Comparison of ENCODE assay signal across 10 mouse cellular contexts in the genomic region with DNA sequence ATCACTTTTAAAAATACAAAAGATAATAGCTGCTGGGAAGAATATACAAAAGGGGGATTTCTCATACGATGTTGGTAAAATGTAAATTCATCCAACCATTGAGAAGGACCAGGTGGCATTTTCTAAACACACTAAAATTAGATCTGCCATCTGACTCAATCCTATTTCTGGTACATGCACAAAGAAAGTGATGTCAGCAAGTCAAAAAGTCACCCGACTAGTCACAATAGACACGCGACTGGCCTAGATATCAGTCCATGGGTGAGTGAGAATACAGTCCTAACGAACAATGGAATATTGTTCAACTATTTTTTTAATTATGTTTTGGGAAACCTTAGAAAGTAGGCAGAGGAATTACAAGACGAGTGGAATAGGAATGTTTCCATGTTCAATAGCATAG.
"Had no signal": no experiment of that assay in that cellular context is flagged by ENCODE, and none has a peak within 500 bp of the region (broad histone marks: within the 10 kb centered on the region; RNA-seq: fewer than 3 reads in every experiment).

No protein-coding gene starts in this region.

- H3K9ac ChIP-seq: liver, embryonic 15.5 days; midbrain, embryonic 13.5 days had no signal

- H3K9me3 ChIP-seq: limb, embryonic 10.5 days; liver, embryonic 15.5 days; midbrain, embryonic 13.5 days had no signal

- H3K4me1 ChIP-seq: limb, embryonic 10.5 days; liver, embryonic 15.5 days; midbrain, embryonic 13.5 days had no signal

- H3K4me3 ChIP-seq: limb, embryonic 10.5 days; liver, embryonic 15.5 days; midbrain, embryonic 13.5 days had no signal

- H3K36me3 ChIP-seq: limb, embryonic 10.5 days; liver, embryonic 15.5 days; midbrain, embryonic 13.5 days had no signal

- H3K27me3 ChIP-seq: liver, embryonic 15.5 days; midbrain, embryonic 13.5 days had no signal

- H3K4me2 ChIP-seq: liver, embryonic 11.5 days; liver, embryonic 15.5 days; midbrain, embryonic 13.5 days had no signal

- ATAC-seq: lung, postnatal 0 days; midbrain, embryonic 13.5 days had no signal

- H3K27ac ChIP-seq: limb, embryonic 10.5 days; liver, embryonic 15.5 days; midbrain, embryonic 13.5 days had no signal

- DNase-seq: kidney, postnatal 14 days; lung, adult 2 months; lung, postnatal 36 days; right cerebral cortex, postnatal 14 days; thymus, postnatal 36 days had no signal
